Mouse (Mus musculus) heart, postnatal 0 days (tissue): ENCODE data around the gene Pramef25. TPM values are rescaled to one million over a fixed set of nuclear protein-coding genes. Genes with fewer than 3 reads are reported as not detected.
"Not testable (repeated sequence)": the region's sequence is repeated elsewhere in the genome, so short reads cannot be mapped to it uniquely, and the experiment has no call there.

ENCODE experiments used
- ATAC-seq: fragments of 200-750 bp; cut with Nextera tagmentation; 2 replicates; pipeline ENCODE4 v1.8.0; 2017; ENCODE audit warnings: low read depth, moderate number of reproducible peaks, moderate library complexity; ENCODE audit not compliant: insufficient read depth
- DNase-seq: peaks from one replicate; pipeline ENCODE4 v3.0.0-alpha.2; 2016; ENCODE audit warnings: low spot score
- H3K27ac ChIP-seq: fragments of 300-500 bp; sonication (generic); 2 replicates; pipeline ENCODE4 v1.5.1; 2014; ENCODE audit warnings: low read depth, mild to moderate bottlenecking
- H3K27me3 ChIP-seq: fragments of 300-500 bp; sonication (generic); 2 replicates; pipeline ENCODE4 v1.6.1; 2014; ENCODE audit warnings: low read length, mixed read lengths; ENCODE audit not compliant: control insufficient read depth, insufficient read depth
- H3K36me3 ChIP-seq: fragments of 300-500 bp; sonication (generic); replicated peaks from 2 replicates; pipeline ENCODE4 v1.6.1; 2014; ENCODE audit warnings: low read length, mixed read lengths; ENCODE audit not compliant: control insufficient read depth, insufficient read depth
- H3K4me1 ChIP-seq: fragments of 300-500 bp; sonication (generic); 2 replicates; pipeline ENCODE4 v1.6.1; 2014; ENCODE audit warnings: antibody characterized with exemption; ENCODE audit not compliant: control insufficient read depth, insufficient read depth
- H3K4me2 ChIP-seq: fragments of 300-500 bp; sonication (generic); 2 replicates; pipeline ENCODE4 v1.6.1; 2014; ENCODE audit warnings: low read depth, mild to moderate bottlenecking, low read length, moderate library complexity
- H3K4me3 ChIP-seq: fragments of 300-500 bp; sonication (generic); 2 replicates; pipeline ENCODE4 v1.5.1; 2014; ENCODE audit warnings: low read depth, low read length
- H3K9ac ChIP-seq: fragments of 300-500 bp; sonication (generic); replicated peaks from 2 replicates; pipeline ENCODE4 v1.6.1; 2014; ENCODE audit warnings: low read depth, low read length, mixed read lengths
- H3K9me3 ChIP-seq: fragments of 300-500 bp; sonication (generic); replicated peaks from 2 replicates; pipeline ENCODE4 v1.6.1; 2016; ENCODE audit warnings: low read length; ENCODE audit not compliant: control insufficient read depth
- whole genome bisulfite sequencing: fragments of 180-500 bp; shearing (Covaris S2); extraction: QIAGEN DNeasy Blood & Tissue Kit; methylation state at CpG from one replicate; pipeline ENCODE4 v1.1.7; 2014; 5-methylcytosine and 5-hydroxymethylcytosine counted together
- polyA plus RNA-seq: library from polyadenylated mRNA; unstranded; fragments of >200 nt; fragmentation: Nextera tagmentation; extraction: Ambion mirVana; gene quantifications from 2 replicates; pipeline ENCODE4 v1.2.1, GENCODE M21; 2015
- total RNA-seq: library from RNA; depleted of rRNA; stranded (reverse); fragments of >200 nt; gene quantifications from 2 replicates; pipeline ENCODE4 v1.2.3, GENCODE M21; 2014; ENCODE audit warnings: low replicate concordance; rRNA removed

Gene Pramef25
- total RNA-seq (not detected in 2 replicates), polyA plus RNA-seq (not detected in 2 replicates)

GRCm38 (mm10) chr4:143950916-143951315 lies at the start of gene Pramef25:
Gene Pramef25, minus strand, starts transcription at chr4:143951016.
- H3K9me3 ChIP-seq, H3K27ac ChIP-seq, H3K9ac ChIP-seq, DNase-seq, H3K27me3 ChIP-seq, H3K4me1 ChIP-seq, H3K4me3 ChIP-seq, ATAC-seq, H3K4me2 ChIP-seq, H3K36me3 ChIP-seq: not testable (repeated sequence)
- 64% methylated on average over 1 of the region's 1 CpGs for WGBS

- not testable (repeated sequence) for H3K9me3 ChIP-seq, DNase-seq
Observed at GRCm38 (mm10) chr4:143994269-143994668, 43.5 kb upstream of the Pramef25 start, which contains the start of gene Pramef17. Gene Pramef17, minus strand, starts transcription at chr4:143994369.

GRCm38 (mm10) chr4:143988126-143988525 lies 37.3 kb upstream of the Pramef25 start:
- H3K4me2 ChIP-seq, ATAC-seq, H3K9me3 ChIP-seq, H3K36me3 ChIP-seq, DNase-seq, H3K27ac ChIP-seq, H3K4me1 ChIP-seq, H3K9ac ChIP-seq, H3K4me3 ChIP-seq, H3K27me3 ChIP-seq: not testable (repeated sequence)
- 90% methylated on average over 10 of the region's 17 CpGs for WGBS

More at GRCm38 (mm10) chr4:143994269-143994668, 43.5 kb upstream of the Pramef25 start, which contains the start of gene Pramef17:
- H3K9ac ChIP-seq, H3K27me3 ChIP-seq, H3K4me3 ChIP-seq, H3K27ac ChIP-seq, H3K4me1 ChIP-seq, H3K4me2 ChIP-seq, ATAC-seq, H3K36me3 ChIP-seq: not testable (repeated sequence)
- WGBS, result 36% methylated on average over 3 of the region's 3 CpGs

GRCm38 (mm10) chr4:143987475-143987941 lies 36.7 kb upstream of the Pramef25 start:
- not testable (repeated sequence) for H3K9ac ChIP-seq, H3K27me3 ChIP-seq, ATAC-seq, DNase-seq, H3K4me3 ChIP-seq, H3K27ac ChIP-seq, H3K36me3 ChIP-seq, H3K9me3 ChIP-seq, H3K4me2 ChIP-seq, H3K4me1 ChIP-seq
- 87% methylated on average over 7 of the region's 17 CpGs for WGBS

- not testable (repeated sequence) for ATAC-seq, H3K9ac ChIP-seq, H3K4me2 ChIP-seq, H3K27me3 ChIP-seq, H3K4me1 ChIP-seq, H3K9me3 ChIP-seq, DNase-seq, H3K4me3 ChIP-seq, H3K36me3 ChIP-seq, H3K27ac ChIP-seq
- WGBS, result 95% methylated on average over 2 of the region's 9 CpGs
Observed at GRCm38 (mm10) chr4:143985733-143986132, 34.9 kb upstream of the Pramef25 start.

GRCm38 (mm10) chr4:143985165-143985564 lies 34.3 kb upstream of the Pramef25 start:
- H3K9me3 ChIP-seq, ATAC-seq, H3K4me1 ChIP-seq, H3K36me3 ChIP-seq, H3K27ac ChIP-seq, DNase-seq, H3K4me2 ChIP-seq, H3K9ac ChIP-seq, H3K27me3 ChIP-seq, H3K4me3 ChIP-seq: not testable (repeated sequence)
- WGBS, result no CpG with 5 or more reads among the region's 7 CpGs

- H3K4me2 ChIP-seq, H3K4me1 ChIP-seq, ATAC-seq, DNase-seq, H3K36me3 ChIP-seq, H3K27me3 ChIP-seq, H3K4me3 ChIP-seq, H3K9ac ChIP-seq, H3K9me3 ChIP-seq, H3K27ac ChIP-seq: not testable (repeated sequence)
- no CpG with 5 or more reads among the region's 1 CpGs for WGBS
Observed at GRCm38 (mm10) chr4:143983446-143983845, 32.6 kb upstream of the Pramef25 start.

- H3K36me3 ChIP-seq, ATAC-seq, H3K4me3 ChIP-seq, H3K9me3 ChIP-seq, DNase-seq, H3K27me3 ChIP-seq, H3K4me1 ChIP-seq, H3K4me2 ChIP-seq, H3K9ac ChIP-seq, H3K27ac ChIP-seq: not testable (repeated sequence)
- WGBS, result 40% methylated on average over 2 of the region's 2 CpGs
Observed at GRCm38 (mm10) chr4:143966850-143967249, 16.0 kb upstream of the Pramef25 start, which contains the start of gene Gm13101. Gene Gm13101, minus strand, starts transcription at chr4:143966950.

- H3K4me2 ChIP-seq, H3K27ac ChIP-seq, H3K9me3 ChIP-seq, DNase-seq, H3K4me3 ChIP-seq, H3K27me3 ChIP-seq, H3K9ac ChIP-seq, H3K4me1 ChIP-seq, H3K36me3 ChIP-seq, ATAC-seq: not testable (repeated sequence)
- WGBS, result 59% methylated on average over 1 of the region's 1 CpGs
Observed at GRCm38 (mm10) chr4:143900280-143900679, 50.5 kb downstream of the Pramef25 start, which contains the start of gene Pramef6. Gene Pramef6, minus strand, starts transcription at chr4:143900380.
